Mouse (Mus musculus): ENCODE results near the gene Naaladl1.
"Not testable (repeated sequence)": the region's sequence is repeated elsewhere in the genome, so short reads cannot be mapped to it uniquely, and the experiment has no call there.

The Naaladl1 gene

DNA sequence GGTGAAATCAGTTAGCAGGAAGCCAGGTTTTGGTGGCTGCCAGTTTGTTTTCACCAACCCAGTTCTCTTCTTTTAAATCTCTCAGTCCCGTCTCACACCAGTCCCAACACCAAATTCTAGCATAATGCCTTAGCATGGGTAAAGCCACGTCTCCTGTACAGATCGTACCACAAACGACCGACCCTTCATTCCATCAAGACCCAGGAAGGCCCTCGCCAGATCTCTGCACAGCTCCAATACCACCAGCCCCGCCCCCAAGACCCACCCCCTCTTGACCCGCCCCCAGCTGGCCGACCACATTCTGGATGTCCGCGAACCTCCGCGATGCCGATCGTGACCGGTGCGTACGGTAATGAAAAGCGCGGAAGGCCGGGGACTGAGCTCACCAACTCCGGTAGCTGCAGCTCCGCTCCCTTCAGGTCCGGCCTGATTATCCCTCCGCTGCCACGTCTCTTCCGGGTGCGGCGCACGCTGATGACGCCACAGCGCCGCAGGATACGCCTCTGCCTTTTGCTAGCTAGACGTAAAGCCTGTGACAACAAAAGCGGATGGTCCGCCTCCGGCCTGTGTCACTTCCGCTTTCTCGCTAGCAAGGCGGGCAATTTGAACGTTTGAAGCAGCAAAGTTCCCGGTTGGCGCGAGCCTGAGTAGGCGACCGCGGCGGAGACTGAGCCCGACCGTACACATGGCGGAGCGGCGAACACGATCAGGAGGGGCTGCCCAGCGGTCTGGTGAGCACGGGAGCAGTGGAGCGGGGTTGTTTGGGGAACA, 20.9 kb upstream of the Naaladl1 start, which contains the start of the genes Zfpl1 and Cdca5:
Gene Zfpl1 (minus strand): TSS at position 479 of the 771 bp plus-strand sequence.
Gene Cdca5 (plus strand): TSS at position 506 of the 771 bp plus-strand sequence.
- DNase-seq, result peak; percentile 97

- peak; percentile 67 for DNase-seq
Observed at GRCm38 (mm10) chr19:6085417-6085879, 20.1 kb upstream of the Naaladl1 start.

GRCm38 (mm10) chr19:6088841-6089240, 16.7 kb upstream of the Naaladl1 start:
- no peak for DNase-seq

DNA sequence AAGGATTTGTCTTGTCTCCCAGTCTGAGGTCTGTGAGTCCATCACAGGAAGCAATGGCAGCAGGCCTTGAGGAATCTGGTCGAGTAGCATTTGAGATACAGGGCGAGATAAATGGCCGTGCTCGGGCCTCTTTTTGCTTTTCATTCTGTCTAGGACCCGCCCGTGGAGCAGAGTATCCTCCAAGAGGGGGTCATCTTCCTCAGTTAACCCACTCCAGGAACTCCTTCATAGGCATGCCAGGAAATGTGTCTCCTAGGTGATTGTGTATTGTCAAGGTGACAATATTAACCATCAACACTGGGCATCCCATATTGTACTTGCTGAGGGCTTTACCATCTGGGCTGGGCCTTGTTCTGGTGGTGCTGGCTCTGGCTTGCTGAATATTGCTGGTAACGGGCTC, 11.5 kb upstream of the Naaladl1 start, which contains the start of gene AC131692.1:
Gene AC131692.1 (plus strand): TSS at position 301 of the 400 bp plus-strand sequence.
- no peak for DNase-seq

DNA sequence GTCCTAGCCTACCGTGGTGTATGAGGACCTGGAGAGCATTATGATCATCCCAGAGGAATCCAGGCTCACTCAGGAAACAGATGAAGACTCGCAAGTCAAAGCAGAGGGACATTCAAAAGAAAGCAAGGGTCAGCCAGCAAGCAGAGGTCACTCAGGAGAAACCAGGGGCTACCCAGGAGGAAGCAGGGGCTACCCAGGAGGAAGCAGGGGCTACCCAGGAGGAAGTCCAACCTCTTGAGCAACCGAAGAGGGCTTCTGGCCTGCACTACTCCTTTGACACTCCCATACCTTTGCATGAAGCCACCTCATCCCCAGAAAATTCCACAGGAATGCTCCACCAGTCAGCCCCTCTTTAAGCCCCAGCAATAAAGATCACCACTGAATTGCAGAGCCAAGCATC, 7.7 kb upstream of the Naaladl1 start:
- no peak for DNase-seq

- no peak for DNase-seq
Observed at GRCm38 (mm10) chr19:6101186-6101585, 4.4 kb upstream of the Naaladl1 start.

DNA sequence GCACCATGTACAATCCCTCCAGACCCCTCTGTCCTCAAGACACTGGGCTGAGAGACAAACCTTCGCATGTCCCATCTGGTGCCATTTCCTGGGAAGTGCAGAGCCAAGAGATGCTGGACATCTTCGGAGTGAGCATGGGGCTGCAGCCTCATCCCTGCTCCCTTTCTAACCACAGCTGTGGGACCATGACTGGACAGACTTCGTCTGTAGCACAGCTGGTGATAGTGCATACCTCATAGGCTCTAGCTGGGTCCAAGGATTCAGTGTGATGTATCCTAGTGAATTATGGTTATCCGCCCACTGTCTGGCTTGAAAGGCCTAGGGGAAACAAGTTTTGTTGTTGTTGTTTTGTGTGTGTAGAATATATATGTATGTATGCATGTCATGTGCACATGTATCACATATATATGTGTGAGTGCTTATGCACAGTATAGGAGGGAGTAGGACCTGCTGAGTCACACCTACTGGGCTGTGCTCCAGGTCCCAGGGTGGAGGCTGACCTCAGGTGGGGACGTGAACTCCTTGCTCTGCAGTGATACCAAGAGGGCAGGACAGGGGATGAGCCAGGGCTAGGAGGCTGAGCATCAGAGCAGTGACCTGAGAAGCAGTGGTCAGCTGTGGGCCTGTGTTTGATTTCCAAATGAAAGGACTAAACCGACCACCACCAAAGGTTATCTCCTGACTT, 3.3 kb upstream of the Naaladl1 start:
- no peak for DNase-seq

DNA sequence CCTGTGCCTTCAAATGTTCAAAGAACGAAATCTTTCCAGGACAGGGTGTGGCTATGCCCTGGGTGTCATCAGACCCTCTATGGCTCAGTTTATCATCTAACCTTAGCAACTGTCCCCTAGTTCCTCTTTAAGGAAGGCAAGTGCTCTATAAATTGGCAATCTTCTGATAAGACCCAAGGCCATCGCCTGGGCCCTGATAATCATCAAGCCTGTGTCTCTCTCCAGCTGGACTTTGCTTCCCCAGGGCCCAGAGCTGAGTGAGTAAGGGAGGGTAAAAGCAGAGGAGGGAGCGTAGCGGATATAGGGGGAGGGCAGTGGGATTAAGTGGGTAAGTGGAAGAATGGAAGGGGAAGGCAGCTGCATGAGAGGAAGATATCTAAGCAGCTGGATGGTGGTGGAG, 1.1 kb upstream of the Naaladl1 start:
- no peak for DNase-seq

- no peak for DNase-seq
Observed at GRCm38 (mm10) chr19:6113116-6113515, 7.5 kb downstream of the Naaladl1 start.

- DNase-seq, result no peak
Observed at GRCm38 (mm10) chr19:6116113-6116850, 10.7 kb downstream of the Naaladl1 start.

DNA sequence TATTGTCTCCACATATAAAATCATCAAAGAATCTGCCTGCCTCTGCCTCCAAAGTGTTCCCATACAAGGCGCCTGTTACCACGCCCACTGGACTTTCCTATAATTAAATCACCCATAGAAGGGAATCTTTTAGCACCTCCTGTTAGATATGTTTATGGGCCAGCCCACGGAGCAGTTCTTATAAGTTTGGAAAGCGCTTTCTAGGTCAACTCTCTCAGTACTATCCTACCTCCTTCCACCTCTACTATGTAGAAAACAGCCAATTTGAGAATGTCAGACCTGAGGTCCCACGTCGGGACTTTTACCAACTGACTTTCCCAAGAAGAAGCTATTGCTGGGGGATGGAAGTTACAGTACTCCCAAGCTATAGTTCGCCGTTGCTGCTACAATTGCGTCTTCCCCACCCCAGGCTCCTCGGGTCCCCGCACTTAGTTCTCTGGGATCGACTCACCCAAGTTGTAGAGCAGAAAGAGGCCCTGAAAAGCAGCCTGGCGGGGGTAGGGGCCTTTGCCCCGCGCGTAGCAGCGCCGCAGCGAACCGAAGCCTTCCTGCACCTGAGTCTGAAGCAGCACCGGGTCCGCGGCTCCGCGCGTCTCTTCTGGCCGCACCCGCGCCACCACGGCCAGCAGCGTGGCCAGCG, 11.9 kb downstream of the Naaladl1 start:
- no peak for DNase-seq

DNA sequence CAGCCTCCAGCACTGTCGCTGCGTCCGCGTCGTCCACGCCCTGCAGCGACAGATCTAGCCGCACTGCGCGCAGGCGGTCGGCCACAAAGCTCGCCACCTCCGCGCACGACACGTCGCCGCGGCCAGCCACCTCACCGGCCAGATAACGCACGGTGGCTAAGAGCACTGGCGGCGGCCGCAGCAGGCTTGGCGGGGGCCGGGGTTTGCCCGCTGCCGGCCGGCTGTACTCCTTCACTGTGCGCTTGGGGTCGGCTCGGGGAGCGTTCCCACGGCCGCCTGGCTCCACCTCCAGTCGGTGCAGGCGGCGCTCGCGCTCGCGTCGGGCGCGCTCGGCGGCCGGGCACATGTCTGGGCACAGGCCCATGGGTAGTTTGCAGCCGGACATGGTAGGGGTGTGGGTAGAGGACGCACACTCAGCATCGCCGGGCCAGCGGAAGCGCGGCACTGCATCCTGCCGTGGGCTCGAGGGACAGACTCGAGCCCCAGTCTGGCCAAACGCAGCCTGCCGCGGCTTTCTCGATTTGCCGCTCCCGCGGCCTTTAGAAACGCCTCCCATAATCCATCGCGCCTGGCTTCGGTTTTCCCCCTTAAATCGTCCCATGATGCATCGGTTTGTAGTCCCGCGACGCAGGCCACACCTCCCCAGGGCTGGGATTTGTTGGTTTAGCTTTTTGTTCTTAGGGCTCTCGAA, 12.5 kb downstream of the Naaladl1 start, which contains the start of gene Sac3d1:
Gene Sac3d1 (minus strand): TSS at position 665 of the 691 bp plus-strand sequence.
- DNase-seq, result peak; percentile 96

- peak; percentile 26 for DNase-seq
Observed at GRCm38 (mm10) chr19:6118677-6119185, 13.1 kb downstream of the Naaladl1 start.

DNA sequence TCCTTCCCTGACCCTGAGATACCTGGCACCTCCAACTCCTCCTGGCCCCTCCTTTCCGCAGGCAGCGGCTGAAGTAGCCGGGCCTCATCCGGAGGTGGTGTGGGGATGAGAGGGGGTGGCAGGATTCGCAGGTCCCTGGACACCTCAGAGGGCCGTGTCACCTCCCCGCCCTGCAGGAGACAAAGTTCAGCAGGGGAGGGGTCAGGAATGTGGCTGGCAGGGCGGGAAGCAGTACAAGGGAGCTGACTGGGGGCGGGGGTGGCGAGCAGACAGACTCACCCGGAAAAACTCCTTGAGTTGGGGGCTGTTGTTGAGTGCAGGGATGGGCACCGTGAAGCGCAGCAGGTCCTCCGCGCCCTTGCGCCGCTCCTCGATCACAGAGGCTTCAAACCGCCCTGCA, 16.2 kb downstream of the Naaladl1 start:
- no peak for DNase-seq

GRCm38 (mm10) chr19:6123330-6123729, 17.7 kb downstream of the Naaladl1 start:
- peak; percentile 43 for DNase-seq

- no peak for DNase-seq
Observed at GRCm38 (mm10) chr19:6124898-6125297, 19.3 kb downstream of the Naaladl1 start.

- peak; percentile 75 for DNase-seq
Observed at GRCm38 (mm10) chr19:6126289-6126688, 20.7 kb downstream of the Naaladl1 start.

- no peak for DNase-seq
Observed at GRCm38 (mm10) chr19:6126789-6127580, 21.4 kb downstream of the Naaladl1 start.

DNA sequence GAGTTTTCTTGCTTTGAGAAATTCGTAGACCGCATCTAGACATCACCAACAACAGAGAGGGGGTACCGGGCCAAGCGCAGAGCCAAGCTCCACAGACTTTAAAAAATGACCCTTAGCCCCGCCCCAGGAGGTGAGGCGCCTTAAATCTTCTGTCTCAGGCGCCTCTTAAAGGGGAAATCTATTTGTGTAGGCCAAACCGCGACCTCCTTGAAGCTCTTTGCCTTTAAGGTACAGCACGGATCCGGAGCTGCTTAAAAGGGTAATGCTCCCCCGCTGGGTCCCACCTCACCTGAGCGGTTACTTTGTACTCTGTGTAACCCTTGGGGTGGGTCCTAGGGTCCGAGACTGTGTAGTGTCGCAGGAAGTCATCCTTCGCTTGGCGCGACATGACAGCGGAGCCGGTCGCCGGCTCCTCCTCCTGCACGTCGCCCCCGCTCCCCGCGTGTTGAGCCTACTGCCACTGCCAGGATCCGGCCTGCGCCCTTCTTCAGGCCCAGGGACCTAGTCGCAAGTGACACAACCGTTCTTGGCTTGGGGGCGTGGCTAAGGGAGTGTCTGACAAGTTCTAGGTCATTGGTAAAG, 22.3 kb downstream of the Naaladl1 start, which contains the start of gene Snx15:
Gene Snx15 (minus strand): TSS at position 545 of the 582 bp plus-strand sequence.
- peak; percentile 99 for DNase-seq

DNA sequence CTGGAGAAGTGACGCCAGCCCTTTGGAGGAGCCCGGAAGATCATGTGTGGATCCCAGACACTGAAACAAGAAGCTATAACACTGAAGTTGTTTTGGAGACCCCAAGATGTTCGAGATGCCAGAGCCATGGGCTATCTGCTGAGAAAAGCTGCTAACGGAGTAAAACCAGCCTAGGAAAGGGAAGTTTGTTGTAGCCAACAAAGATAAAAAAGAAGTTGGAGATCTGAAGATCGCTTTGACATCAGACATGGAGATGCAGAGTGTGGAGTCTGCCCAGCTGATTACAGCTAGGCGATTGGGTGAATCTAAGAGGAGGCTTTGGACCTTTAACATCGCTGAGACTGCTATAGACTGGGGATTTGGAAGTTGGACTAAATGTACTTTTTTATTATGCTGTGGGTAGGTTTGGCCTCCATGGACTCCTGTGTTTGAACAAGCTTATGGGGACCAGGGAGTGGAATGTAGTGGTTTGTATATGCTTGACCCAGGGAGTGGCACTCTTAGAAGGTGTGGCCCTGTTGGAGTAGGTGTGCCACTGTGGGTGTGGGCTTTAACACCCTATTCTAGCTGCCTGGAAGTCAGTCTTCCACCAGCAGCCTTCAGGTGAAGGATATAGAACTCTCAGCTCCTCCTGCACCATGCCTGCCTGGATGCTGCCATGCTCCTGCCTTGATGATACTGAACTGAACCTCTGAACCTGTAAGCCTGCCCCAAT, 25.0 kb downstream of the Naaladl1 start:
- DNase-seq, result not testable (repeated sequence)

Data from lung, postnatal 10 days (tissue).